Mouse (Mus musculus): ENCODE data around the gene Havcr1. TPM values are rescaled to one million over a fixed set of nuclear protein-coding genes. Genes with fewer than 3 reads are reported as not detected.
A peak's percentile ranks its signal among the peaks of the same experiment; 100 is the strongest.
"Not testable (repeated sequence)": the region's sequence is repeated elsewhere in the genome, so short reads cannot be mapped to it uniquely, and the experiment has no call there.

Havcr1 gene
- not detected in 2 replicates for polyA plus RNA-seq (2015; fragmentation: Nextera tagmentation; extraction: Ambion mirVana)

DNA sequence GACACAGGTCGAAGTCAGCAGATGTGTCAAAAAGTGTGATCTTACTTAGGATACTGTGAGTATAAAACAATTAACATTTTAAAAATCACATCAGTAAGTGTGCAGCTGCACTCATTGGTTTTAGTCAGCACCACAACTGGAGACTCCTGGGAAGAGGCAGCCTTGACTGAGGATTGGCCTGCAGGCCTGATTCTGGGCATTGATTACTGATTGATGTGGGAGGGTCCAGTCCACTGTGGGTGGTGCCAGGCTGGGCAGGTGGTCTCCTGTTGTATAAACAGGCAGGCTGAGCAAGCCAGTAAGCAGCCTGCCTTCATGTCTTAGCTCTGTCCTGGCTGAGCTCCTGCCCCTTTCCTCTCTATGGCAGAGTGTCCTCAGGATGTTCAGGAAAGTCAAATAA lies at the start of gene Havcr1:
Havcr1 (plus strand) TSS at position 5 of the 400 bp plus-strand sequence.
- not testable (repeated sequence) for H3K9ac ChIP-seq; H3K27ac ChIP-seq (replicated peaks); H3K4me1 ChIP-seq (replicated peaks); H3K36me3 ChIP-seq; H3K27me3 ChIP-seq; H3K4me2 ChIP-seq; H3K9me3 ChIP-seq; H3K4me3 ChIP-seq; ATAC-seq (ENCODE audit: low FRiP score, low read depth)
- 98% methylated on average over 1 of the region's 1 CpGs for WGBS

DNA sequence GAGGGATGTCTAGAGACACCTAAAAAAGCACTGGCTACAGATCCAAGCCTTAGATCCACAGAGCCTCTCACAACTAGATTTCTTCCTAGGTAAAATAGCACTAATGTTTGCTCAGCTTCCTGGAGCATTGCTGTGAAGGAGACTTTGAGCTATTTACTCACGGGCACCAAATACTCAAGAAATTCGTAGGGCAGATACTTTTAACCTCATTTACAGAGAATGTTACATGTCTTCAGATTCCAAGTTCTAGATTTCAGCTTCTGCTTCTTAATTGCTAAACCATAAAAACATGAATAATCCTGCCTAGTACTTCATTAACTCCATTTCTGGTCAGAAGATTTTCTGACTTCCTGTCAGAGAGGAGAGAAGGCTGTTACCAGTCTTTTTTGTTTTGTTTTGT lies 44.7 kb upstream of the Havcr1 start:
- WGBS, result 89% methylated on average over 2 of the region's 2 CpGs

DNA sequence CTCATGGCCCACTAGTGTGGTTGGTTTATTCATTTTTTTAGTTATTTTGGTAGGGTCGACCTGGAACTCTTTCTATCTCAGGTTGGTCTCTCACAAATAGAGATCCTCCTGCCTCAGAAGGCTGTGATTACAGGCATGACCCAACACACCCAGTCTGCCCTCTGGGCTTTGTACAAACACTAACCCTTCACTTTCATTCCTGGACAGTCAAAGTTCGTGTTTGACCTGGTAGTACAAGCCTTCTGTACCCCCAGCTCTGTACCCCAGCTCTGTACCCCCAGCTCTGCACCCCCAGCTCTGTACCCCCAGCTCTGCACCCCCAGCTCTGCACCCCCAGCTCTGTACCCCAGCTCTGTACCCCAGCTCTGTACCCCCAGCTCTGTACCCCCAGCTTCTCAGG lies 39.0 kb upstream of the Havcr1 start:
- not testable (repeated sequence) for H3K4me1 ChIP-seq (replicated peaks); H3K27ac ChIP-seq (replicated peaks); H3K4me3 ChIP-seq; H3K9me3 ChIP-seq; H3K4me2 ChIP-seq; H3K36me3 ChIP-seq; ATAC-seq (ENCODE audit: low FRiP score, low read depth); H3K9ac ChIP-seq; H3K27me3 ChIP-seq
- 78% methylated on average over 2 of the region's 2 CpGs for WGBS

More for the DNA sequence above, 44.7 kb upstream of the Havcr1 start:
- H3K4me2 ChIP-seq, result no peak overlapping the region
- no peaks in the 10 kb centered on the region for H3K36me3 ChIP-seq
- H3K27me3 ChIP-seq, result no peaks in the 10 kb centered on the region
- H3K4me1 ChIP-seq (replicated peaks), result no peaks in the 10 kb centered on the region
- no peaks in the 10 kb centered on the region for H3K9me3 ChIP-seq
- no peak for ATAC-seq (ENCODE audit: low FRiP score, low read depth)
- H3K9ac ChIP-seq, result no peak overlapping the region
- H3K27ac ChIP-seq (replicated peaks), result no peak overlapping the region
- no peak overlapping the region for H3K4me3 ChIP-seq

DNA sequence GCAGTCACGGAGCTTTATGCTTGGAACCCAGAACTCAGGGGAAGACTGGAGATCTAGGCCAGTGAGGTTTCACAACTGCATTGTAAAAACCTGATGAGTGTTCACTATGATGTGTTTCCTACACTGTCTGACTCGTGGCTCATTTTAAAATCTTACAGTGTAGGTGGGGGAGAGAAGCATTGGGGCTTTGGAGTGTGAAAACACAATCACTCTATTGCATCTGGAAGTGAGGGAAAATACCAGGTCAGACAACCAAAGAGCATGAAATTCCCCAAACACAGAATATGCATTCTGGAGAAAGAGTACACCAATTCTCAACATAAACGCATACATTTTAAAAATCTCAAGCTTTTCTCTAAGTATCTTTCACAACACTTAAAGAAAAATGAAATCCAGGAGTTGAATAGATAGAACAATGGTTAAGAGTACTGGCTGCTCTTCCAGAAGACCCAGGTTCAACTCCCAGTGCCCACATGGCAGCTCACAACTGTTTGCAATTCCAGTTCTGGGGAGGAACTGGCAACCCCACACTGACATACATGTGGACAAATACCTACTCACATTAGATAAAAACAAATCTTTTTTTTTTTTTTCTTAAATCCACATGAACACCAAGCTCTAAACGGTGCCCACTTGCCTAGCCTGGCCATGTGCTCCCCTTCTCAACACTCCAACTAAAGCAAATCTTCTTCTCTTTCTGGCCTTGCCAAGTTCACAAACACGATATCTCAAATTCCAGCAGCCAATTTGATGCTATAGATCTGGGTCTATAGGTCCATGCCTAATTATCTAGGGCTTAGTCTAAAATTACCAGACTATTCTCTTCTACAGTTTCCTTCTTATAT lies 37.2 kb upstream of the Havcr1 start:
- 86% methylated on average over 5 of the region's 5 CpGs for WGBS
- H3K9ac ChIP-seq, result no peak overlapping the region
- no peak overlapping the region for H3K4me2 ChIP-seq
- no peaks in the 10 kb centered on the region for H3K27me3 ChIP-seq
- H3K36me3 ChIP-seq, result no peaks in the 10 kb centered on the region
- H3K9me3 ChIP-seq, result peaks cover 6% of the 10 kb centered on the region; the same call in 1 of the 2 replicates
- H3K4me3 ChIP-seq, result no peak overlapping the region
- no peak overlapping the region for H3K27ac ChIP-seq (replicated peaks)
- H3K4me1 ChIP-seq (replicated peaks), result no peaks in the 10 kb centered on the region
- ATAC-seq (ENCODE audit: low FRiP score, low read depth), result no peak

DNA sequence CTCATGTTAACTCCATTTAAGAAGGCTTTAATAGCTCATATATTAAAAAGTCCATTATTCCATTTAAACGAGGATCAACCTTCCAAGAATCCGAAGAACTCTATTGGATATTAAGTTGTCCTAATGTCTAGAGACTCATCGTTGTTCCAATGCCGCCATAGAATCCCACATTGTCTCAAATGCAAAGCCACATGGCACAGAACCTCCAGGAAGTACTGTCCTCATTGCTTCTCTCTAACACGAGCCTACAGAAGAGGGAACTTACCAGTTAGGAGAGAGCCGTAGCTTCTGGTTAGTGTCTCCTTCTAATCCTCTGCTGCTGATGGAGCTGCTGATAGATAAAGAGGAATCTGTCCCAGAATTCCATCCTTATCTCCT lies 36.6 kb upstream of the Havcr1 start:
- no peak for ATAC-seq (ENCODE audit: low FRiP score, low read depth)

DNA sequence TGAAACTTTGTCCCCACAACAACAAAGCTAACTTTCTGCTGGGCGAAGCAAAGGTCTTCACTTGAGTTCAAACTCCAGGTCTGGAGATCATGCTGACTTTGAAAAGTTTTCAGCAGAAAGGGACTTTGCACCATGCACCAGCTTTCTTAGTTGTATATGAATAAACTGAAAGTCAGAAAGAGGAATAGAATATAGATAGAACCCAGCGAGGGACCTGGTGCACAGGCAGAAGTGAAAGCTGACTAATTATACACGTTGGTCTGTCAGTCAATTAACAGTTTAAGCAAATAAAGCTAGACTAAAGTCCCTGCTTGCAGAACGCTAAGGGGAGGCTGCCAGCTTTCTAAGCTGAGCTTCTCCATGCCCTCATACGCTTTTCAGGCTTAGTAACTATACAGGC lies 36.0 kb upstream of the Havcr1 start:
- Histone ChIP-seq H3K4me1 (replicated peaks) (no peaks in the 10 kb centered on the region), H3K27me3 (no peaks in the 10 kb centered on the region), H3K9ac (no peak overlapping the region), H3K27ac (replicated peaks) (no peak overlapping the region), H3K4me3 (no peak overlapping the region), H3K9me3 (peaks cover 6% of the 10 kb centered on the region; the same call in 1 of the 2 replicates), H3K36me3 (no peaks in the 10 kb centered on the region), H3K4me2 (no peak overlapping the region)
- no peak for ATAC-seq (ENCODE audit: low FRiP score, low read depth)
- WGBS, result 87% methylated on average over 5 of the region's 5 CpGs

More for the DNA sequence above, 36.6 kb upstream of the Havcr1 start:
- Histone ChIP-seq H3K4me3 (no peak overlapping the region), H3K9ac (no peak overlapping the region), H3K36me3 (no peaks in the 10 kb centered on the region), H3K27me3 (no peaks in the 10 kb centered on the region), H3K4me1 (replicated peaks) (no peaks in the 10 kb centered on the region), H3K4me2 (no peak overlapping the region), H3K9me3 (peaks cover 6% of the 10 kb centered on the region; the same call in 1 of the 2 replicates), H3K27ac (replicated peaks) (no peak overlapping the region)
- 91% methylated on average over 6 of the region's 6 CpGs for WGBS

DNA sequence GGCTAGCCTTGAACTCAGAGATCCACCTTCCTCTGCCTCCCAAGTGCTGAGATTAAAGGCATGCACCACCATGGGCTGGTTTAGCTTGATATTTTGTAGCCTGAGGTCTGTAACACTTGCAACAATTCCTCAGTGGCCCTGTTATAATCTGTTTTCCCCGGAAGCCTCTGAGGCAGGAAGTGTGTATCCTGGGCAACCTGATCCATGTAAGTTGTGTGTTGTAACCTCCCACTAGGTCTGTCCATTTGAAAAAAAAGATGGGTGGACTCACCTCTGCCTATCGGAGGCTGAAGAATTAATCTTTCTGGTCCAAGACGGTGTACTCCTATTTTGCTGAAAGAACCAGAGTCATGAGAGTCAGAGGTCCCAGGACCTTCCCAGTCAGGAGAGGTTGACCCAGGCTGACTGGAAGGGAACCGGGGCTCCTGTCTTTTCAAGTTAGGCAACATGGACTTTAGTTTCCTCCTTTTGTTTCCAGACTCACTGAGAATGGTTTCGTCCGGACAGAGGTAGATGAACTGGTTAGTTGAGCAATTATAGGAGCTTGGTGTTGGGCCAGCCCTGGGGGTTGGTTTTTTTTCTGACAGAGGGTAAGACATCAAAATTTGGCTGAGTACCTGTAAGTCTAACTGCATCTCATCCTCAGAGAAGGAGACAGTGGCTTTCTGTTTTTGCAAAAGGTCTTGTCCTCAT lies 28.1 kb upstream of the Havcr1 start, which contains the start of gene Timd2:
Timd2 (minus strand) TSS at position 398 of the 693 bp plus-strand sequence.
- Histone ChIP-seq H3K4me2 (no peak within 1 kb of the TSS), H3K9ac (no peak within 1 kb of the TSS), H3K27me3 (no peaks in the 10 kb centered on the region), H3K36me3 (no peaks in the 10 kb centered on the region), H3K9me3 (no peaks in the 10 kb centered on the region), H3K4me1 (replicated peaks) (no peaks in the 10 kb centered on the region), H3K4me3 (no peak within 1 kb of the TSS), H3K27ac (replicated peaks) (no peak within 1 kb of the TSS)
- no peak for ATAC-seq (ENCODE audit: low FRiP score, low read depth)
- WGBS, result 80% methylated on average over 6 of the region's 6 CpGs

DNA sequence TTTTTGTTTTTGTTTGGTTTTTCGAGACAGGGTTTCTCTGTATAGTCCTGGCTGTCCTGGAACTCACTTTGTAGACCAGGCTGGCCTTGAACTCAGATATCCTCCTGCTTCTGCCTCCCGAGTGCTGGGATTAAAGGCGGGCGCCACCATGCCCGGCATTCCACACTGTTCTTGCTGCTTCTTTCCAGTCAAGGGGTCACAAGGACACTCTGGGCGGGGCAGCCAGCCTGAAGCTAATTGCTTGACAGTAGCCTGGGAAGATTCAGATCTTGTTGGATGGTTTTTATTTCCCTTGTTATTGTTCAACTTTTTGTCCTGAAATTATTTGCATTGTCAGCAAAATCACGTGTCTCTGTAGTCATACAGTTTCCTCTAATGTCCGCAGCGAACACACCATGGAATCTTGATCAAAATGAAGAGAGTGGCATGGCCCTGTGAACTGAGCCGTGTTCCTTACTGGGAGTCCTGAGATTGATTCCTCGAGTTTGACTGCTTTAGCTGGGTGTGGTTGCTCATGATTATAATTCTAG lies 3.3 kb upstream of the Havcr1 start:
- Histone ChIP-seq H3K27me3 (no peaks in the 10 kb centered on the region), H3K4me1 (replicated peaks) (no peaks in the 10 kb centered on the region), H3K9me3 (no peaks in the 10 kb centered on the region), H3K4me2 (no peak overlapping the region), H3K4me3 (no peak overlapping the region), H3K36me3 (no peaks in the 10 kb centered on the region), H3K9ac (no peak overlapping the region), H3K27ac (replicated peaks) (no peak overlapping the region)
- ATAC-seq (ENCODE audit: low FRiP score, low read depth), result no peak
- WGBS, result 90% methylated on average over 11 of the region's 11 CpGs

DNA sequence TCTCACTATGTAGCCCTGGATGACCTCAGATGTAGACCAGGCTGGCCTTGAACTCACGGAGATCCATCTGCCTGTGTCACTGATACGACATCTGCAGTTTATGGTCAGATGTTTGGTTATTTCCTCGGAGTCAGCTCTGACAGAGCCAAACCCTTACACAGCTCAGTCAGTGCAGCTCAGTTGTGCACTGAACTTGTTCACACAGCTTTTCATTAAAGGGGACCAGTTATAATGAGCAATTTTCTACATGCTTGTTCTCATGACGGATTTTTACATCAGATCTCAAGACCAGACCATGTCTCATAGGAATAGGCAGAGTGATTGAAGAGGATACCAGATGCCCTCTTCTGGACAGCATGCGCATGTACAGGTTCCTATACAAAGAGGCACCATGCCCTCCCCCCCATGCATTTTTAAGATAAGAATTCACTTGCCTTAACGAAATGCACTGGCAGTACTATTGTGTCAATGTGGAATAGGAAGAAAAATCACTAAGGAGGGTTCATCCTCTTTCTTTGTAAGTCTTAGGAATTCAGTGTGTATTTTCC lies 1.6 kb upstream of the Havcr1 start:
- no peak overlapping the region for H3K4me2 ChIP-seq
- WGBS, result 62% methylated on average over 6 of the region's 6 CpGs
- no peaks in the 10 kb centered on the region for H3K4me1 ChIP-seq (replicated peaks)
- H3K4me3 ChIP-seq, result no peak overlapping the region
- H3K9ac ChIP-seq, result no peak overlapping the region
- H3K9me3 ChIP-seq, result no peaks in the 10 kb centered on the region
- no peaks in the 10 kb centered on the region for H3K27me3 ChIP-seq
- ATAC-seq (ENCODE audit: low FRiP score, low read depth), result 0 out of 2 replicates have a peak, but pooled peaks have one; percentile 11
- no peaks in the 10 kb centered on the region for H3K36me3 ChIP-seq
- H3K27ac ChIP-seq (replicated peaks), result no peak overlapping the region

DNA sequence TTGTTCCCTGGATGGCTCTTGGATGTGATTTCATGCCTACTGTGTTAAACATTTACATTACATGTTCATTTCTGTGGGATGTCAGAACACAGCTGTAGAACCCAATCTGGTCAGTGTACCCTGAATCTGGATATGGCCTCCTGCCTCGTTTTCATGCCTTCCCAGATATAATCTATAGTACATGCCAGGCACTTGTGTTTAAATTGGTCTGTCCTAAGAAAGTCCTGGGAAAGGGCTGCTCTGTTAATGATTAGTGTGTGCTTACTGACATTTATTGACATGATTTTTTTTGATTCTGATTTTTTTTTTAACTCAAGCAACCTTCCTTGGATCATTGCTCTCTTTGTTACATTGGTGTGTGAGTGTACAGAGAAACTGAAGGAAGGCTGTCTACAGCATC lies 263 bp upstream of the Havcr1 start:
- no peak overlapping the region for H3K27ac ChIP-seq (replicated peaks)
- H3K36me3 ChIP-seq, result no peaks in the 10 kb centered on the region
- no peak overlapping the region for H3K4me3 ChIP-seq
- H3K4me2 ChIP-seq, result no peak overlapping the region
- ATAC-seq (ENCODE audit: low FRiP score, low read depth), result no peak
- H3K9me3 ChIP-seq, result no peaks in the 10 kb centered on the region
- H3K27me3 ChIP-seq, result no peaks in the 10 kb centered on the region
- no peak overlapping the region for H3K9ac ChIP-seq
- no peaks in the 10 kb centered on the region for H3K4me1 ChIP-seq (replicated peaks)
- WGBS, result 63% methylated on average over 1 of the region's 1 CpGs

DNA sequence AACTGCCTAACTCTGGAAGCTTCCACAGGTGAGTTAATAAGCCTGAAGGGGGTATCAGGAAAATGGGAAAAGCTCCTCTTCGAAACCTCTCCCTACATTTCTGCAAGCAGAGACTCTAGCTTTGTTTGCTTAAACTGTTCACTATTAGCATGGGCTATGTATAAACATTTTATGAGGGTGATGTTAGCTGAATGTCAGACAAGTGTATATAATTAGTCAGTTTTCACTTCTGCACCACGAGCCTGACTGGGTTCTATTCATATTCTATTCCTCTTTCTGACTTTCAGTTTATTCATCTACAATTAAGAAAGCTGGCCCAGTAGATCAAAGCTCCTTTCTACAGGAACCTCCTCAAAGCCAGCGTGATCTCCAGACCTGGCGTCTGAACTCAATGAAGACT lies 4.6 kb downstream of the Havcr1 start:
- 91% methylated on average over 4 of the region's 4 CpGs for WGBS
- Histone ChIP-seq H3K27ac (replicated peaks) (no peak overlapping the region), H3K4me3 (no peak overlapping the region), H3K36me3 (no peaks in the 10 kb centered on the region), H3K4me2 (no peak overlapping the region), H3K9me3 (no peaks in the 10 kb centered on the region), H3K9ac (no peak overlapping the region), H3K4me1 (replicated peaks) (no peaks in the 10 kb centered on the region), H3K27me3 (no peaks in the 10 kb centered on the region)
- no peak for ATAC-seq (ENCODE audit: low FRiP score, low read depth)

DNA sequence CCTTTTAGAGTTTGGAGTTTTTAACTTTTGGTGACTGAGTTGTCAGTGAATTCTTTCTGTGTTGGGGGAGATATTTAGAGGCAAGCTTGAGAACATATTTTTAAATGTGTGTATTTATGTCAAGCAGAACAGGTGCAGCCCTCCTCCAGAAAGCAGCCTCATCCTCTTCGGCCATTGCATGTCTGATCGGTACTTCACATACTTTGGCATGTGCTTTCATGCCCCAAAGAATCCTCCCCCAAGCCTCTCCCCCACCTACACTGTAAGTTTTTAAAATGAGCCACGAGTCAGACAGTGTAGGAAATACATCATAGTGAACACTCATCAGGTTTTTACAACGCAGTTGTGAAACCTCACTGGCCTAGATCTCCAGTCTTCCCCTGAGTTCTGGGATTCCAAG lies 6.0 kb downstream of the Havcr1 start:
- Histone ChIP-seq H3K9ac (no peak overlapping the region), H3K27ac (replicated peaks) (no peak overlapping the region), H3K4me3 (no peak overlapping the region), H3K36me3 (no peaks in the 10 kb centered on the region), H3K9me3 (no peaks in the 10 kb centered on the region), H3K4me1 (replicated peaks) (no peaks in the 10 kb centered on the region), H3K27me3 (no peaks in the 10 kb centered on the region), H3K4me2 (no peak overlapping the region)
- 89% methylated on average over 4 of the region's 4 CpGs for WGBS
- no peak for ATAC-seq (ENCODE audit: low FRiP score, low read depth)
